Mouse (Mus musculus) neutrophil, adult 65 days (primary cell): ENCODE measurements around the gene Lrrc73. TPM values are rescaled to one million over a fixed set of nuclear protein-coding genes. Genes with fewer than 3 reads are reported as not detected.

Source experiments
- total RNA-seq: library from RNA; stranded (reverse); gene quantifications from 2 replicates; pipeline ENCODE4 v1.2.4, GENCODE M21; 2023

Gene Lrrc73
- 1.2 and 1.4 TPM in 2 replicates for total RNA-seq

DNA sequence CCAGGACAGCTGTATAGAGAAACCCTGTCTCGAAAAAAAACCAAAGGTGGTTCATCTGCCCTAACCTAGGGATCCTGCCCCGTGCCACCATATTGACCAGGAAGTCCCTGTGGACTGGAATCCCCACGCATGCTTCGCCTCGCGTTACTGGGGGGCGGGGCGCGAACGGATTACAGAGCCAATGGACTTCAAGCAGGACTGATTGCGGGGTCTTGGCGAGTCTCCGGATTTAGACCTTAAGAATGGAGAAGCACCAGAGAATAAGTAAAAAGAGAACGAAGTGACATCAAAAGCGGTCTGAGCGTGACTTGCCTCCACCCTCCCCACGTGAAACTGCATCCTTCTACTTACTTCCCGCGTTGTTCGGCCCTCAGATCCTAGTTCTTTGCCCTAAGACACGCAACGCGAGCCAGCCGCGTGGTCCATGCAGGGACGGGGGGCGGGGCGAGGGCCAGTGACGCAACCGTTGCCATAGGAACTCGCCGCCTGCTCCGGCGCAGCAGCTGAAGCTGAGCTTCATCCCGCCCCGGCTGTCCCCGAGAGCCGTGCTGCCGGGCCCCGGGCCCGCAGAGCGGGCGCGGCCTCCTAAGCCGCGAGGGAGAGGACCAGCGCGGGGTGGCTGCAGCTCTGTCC is at the start of gene Lrrc73:
TSS of gene Lrrc73 (plus strand) at position 80 of the 633 bp plus-strand sequence.

DNA sequence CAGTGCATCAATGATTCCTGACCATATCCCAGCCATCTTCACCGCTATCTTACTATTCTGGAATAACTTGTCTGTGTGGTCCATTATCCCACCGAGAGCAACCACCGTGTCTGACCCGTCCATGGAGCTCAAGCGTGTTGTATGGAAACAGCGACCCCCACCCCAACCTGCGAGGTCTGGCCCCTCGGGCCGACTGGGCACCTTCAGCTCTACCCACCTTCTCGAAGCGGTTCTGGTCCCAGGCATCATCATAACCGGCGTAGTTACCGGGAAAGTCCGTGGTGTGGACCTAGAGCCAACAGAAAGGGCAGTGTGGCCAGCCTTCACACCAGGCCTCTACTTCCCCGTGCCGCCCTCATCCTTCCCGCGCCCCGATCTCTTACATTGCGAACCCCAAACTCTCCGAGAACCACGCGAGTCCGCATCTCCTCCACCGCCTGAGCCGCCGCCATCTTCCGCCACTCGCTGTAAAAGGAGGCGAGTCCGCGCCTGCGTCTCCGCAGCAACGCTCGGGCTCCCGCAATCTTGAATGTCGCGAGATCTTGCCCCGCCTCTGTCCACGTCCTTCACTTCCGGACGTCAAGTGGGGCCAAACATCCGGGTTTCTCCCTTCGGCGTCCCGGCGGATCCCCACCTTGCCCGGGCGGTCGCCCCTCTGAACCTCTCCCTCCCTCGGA is 5.7 kb upstream of the Lrrc73 start, which contains the start of the genes Polr1c and Yipf3:
TSS of gene Polr1c (minus strand) at position 543 of the 677 bp plus-strand sequence.
TSS of gene Yipf3 (plus strand) at position 569 of the 677 bp plus-strand sequence.

DNA sequence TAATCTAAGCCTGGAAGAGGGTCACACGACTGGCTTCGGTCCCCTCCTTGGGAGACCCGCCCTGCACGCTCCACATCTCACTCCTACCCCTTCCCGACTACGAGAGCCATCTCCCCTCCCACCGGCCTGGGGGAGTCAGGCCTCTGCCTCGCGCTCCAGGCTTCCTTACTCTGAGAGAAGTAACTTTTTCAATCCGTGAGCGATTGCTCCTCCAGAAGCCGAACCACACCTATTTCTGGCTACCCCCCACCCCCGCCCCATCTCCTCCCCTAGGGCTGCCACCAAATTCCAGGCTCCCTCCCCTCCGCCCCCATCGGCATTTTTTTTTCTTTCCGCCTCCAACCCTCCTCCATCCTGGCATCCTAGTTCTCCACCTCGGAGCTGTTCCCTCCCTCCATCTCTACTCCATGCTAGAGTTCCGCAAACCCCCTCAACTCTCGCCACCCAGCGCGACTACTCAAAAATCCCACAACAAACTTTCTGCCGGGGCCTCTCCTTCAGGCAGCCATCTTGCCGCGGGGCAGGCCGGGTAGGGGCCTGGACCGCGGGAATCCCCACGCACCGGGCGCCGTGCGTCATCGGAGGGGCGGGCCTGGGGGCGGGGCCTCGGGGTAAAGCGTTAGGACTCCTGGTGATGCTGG is 29.3 kb downstream of the Lrrc73 start, which contains the start of gene Tjap1:
TSS of gene Tjap1 (minus strand) at position 544 of the 641 bp plus-strand sequence.

DNA sequence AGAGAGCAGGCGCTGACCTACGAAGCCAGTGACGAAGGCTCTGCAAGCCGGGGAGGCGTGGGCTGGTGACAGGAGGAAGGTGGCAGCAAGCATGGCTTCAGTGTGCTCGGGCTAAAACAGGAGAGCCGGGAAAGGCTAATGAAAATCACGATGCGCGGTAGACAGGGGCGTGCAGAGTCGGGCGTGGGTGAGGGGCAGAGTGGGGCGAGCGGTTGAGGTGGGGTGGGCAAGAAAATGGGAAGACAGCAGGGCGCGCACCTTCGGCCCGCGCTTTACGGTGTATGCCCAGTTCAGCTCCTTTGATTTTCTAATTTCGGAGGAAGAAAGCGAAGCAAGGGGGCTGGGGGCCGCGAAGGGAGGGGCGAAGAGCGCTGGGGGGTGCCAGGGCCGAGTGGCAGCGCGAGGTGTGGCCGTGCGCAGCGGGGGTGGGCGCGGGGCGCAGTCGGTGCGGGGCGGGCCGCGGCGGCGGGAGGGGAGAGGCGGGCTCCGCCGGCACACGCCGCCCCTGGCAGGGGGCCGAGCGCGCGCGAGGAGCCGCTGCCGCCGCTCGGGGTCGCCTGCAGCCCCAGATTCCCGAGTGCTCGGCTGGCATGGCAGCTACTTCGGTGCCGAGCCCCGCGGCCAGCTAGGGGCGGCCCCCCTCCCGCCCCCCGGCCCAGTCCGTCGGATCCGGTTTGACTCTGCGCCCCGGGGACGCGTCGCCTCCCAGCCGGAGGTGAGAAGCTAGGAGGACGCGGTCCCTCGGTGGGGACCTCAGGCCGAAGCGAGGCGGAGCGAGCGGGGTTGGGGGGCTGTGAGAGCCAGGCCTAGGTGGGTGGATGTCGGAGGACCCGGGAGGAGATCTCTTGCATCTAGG is 44.3 kb downstream of the Lrrc73 start, which contains the start of gene Dlk2:
TSS of gene Dlk2 (plus strand) at position 58 of the 856 bp plus-strand sequence.

Other genes with a start within 250 kb of the Lrrc73 start
- gene Vegfa, start 221.2 kb upstream of the Lrrc73 start, total RNA-seq: 46.3 and 53.6 TPM in 2 replicates
- 24.0 and 33.8 TPM in 2 replicates for gene Mrps18a, start 142.5 kb upstream of the Lrrc73 start, total RNA-seq
- gene Rsph9, start 109.3 kb upstream of the Lrrc73 start, total RNA-seq: 1.5 TPM in 2 replicates
- gene Mad2l1bp, start 100.0 kb upstream of the Lrrc73 start, total RNA-seq: 22.6 and 23.5 TPM in 2 replicates
- gene Gtpbp2, start 92.5 kb upstream of the Lrrc73 start, total RNA-seq: 97.3 and 128 TPM in 2 replicates
- 10.5 and 11.8 TPM in 2 replicates for gene Polh, start 50.9 kb upstream of the Lrrc73 start, total RNA-seq
- 14.9 and 21.6 TPM in 2 replicates for gene Xpo5, start 50.7 kb upstream of the Lrrc73 start, total RNA-seq
- 20.9 and 22.5 TPM in 2 replicates for gene Polr1c, start 5.5 kb upstream of the Lrrc73 start, total RNA-seq
- gene Yipf3, start 5.5 kb upstream of the Lrrc73 start, total RNA-seq: 101 and 104 TPM in 2 replicates
- 31.0 and 49.7 TPM in 2 replicates for gene Tjap1, start 29.5 kb downstream of the Lrrc73 start, total RNA-seq
- gene Dlk2, start 43.9 kb downstream of the Lrrc73 start, total RNA-seq: not detected in 2 replicates
- 6.1 and 6.7 TPM in 2 replicates for gene Abcc10, start 74.8 kb downstream of the Lrrc73 start, total RNA-seq
- gene Zfp318, start 130.2 kb downstream of the Lrrc73 start, total RNA-seq: 1.8 and 7.0 TPM in 2 replicates
- not detected in 2 replicates for gene Crip3, start 175.4 kb downstream of the Lrrc73 start, total RNA-seq
- not detected in 2 replicates for gene Slc22a7, start 184.9 kb downstream of the Lrrc73 start, total RNA-seq
- not detected in 2 replicates for gene Ttbk1, start 234.1 kb downstream of the Lrrc73 start, total RNA-seq
- 2.2 and 2.4 TPM in 2 replicates for gene Dnph1, start 243.2 kb downstream of the Lrrc73 start, total RNA-seq